ENCODE assay signal across 8 mouse cellular contexts in genomic region chr3:104781471-104781903, GRCm38 (mm10). TPM values are rescaled to one million over a fixed set of nuclear protein-coding genes. Genes with fewer than 3 reads are reported as not detected.
DNase-seq lines count a peak whose midpoint lies in the region; ATAC-seq and TF ChIP-seq lines count a peak whose summit lies in the region.

Gene Fam19a3, minus strand, starts transcription at chr3:104781840.

- 1% methylated on average over 26 of the region's 26 CpGs for WGBS in intestine, embryonic 15.5 days
- WGBS in lung, embryonic 16.5 days = under 1% methylated on average over 26 of the region's 26 CpGs
- WGBS in small intestine, adult 2 months = 2% methylated on average over 26 of the region's 26 CpGs

- peak within 1 kb of the TSS; percentile 55 for H3K4me3 ChIP-seq in intestine, embryonic 15.5 days (replicated peaks)
- peak within 1 kb of the TSS; percentile 62 for H3K4me3 ChIP-seq in lung, embryonic 16.5 days (ENCODE audit: low read length)
- H3K4me3 ChIP-seq in small intestine, adult 2 months (ENCODE audit: low read depth, low read length) = peak within 1 kb of the TSS; percentile 78

- ATAC-seq in CD4-positive, CD25-positive, alpha-beta regulatory T cell, adult 4 months = peak; percentile 40
- peak; percentile 24 for ATAC-seq in intestine, embryonic 15.5 days
- peak; percentile 18 for ATAC-seq in lung, embryonic 16.5 days (ENCODE audit: low read depth)

- peaks cover 30% of the 10 kb centered on the region for H3K4me1 ChIP-seq in intestine, embryonic 15.5 days (replicated peaks)
- peaks cover 20% of the 10 kb centered on the region for H3K4me1 ChIP-seq in lung, embryonic 16.5 days (replicated peaks; ENCODE audit: control insufficient read depth, insufficient read depth, low read length)
- H3K4me1 ChIP-seq in small intestine, adult 2 months (ENCODE audit: control insufficient read depth, insufficient read depth, insufficient read length, low read length) = peaks cover 37% of the 10 kb centered on the region

- H3K9ac ChIP-seq in intestine, embryonic 15.5 days = peak within 1 kb of the TSS; percentile 51
- peak within 1 kb of the TSS; percentile 56 for H3K9ac ChIP-seq in lung, embryonic 16.5 days (ENCODE audit: low read length)

- TF ChIP-seq POLR2A in small intestine, adult 2 months (IDR thresholded peaks at IDR 0.05; ENCODE audit: low read depth, low read length) = no peak

- no peaks in the 10 kb centered on the region for H3K36me3 ChIP-seq in intestine, embryonic 15.5 days
- no peaks in the 10 kb centered on the region for H3K36me3 ChIP-seq in lung, embryonic 16.5 days (ENCODE audit: control insufficient read depth, insufficient read depth, low read length)
- H3K36me3 ChIP-seq in small intestine, adult 2 months (ENCODE audit: control insufficient read depth, insufficient read depth, low read length) = 0 out of 2 replicates have a peak, but pooled peaks cover 1% of the 10 kb centered on the region

- TF ChIP-seq CTCF in small intestine, adult 2 months (IDR thresholded peaks at IDR 0.05; ENCODE audit: extremely low read depth, insufficient read length, insufficient replicate concordance, low read depth, low read length) = no peak

- no peaks in the 10 kb centered on the region for H3K9me3 ChIP-seq in intestine, embryonic 15.5 days
- no peaks in the 10 kb centered on the region for H3K9me3 ChIP-seq in lung, embryonic 16.5 days (ENCODE audit: control insufficient read depth, low read length)

- H3K27ac ChIP-seq in intestine, embryonic 15.5 days = no peak within 1 kb of the TSS
- H3K27ac ChIP-seq in lung, embryonic 16.5 days (ENCODE audit: low read length) = no peak within 1 kb of the TSS
- peak within 1 kb of the TSS; percentile 67 for H3K27ac ChIP-seq in small intestine, adult 2 months (ENCODE audit: insufficient read depth, low read depth, low read length)

- peak within 1 kb of the TSS; percentile 99 for H3K4me2 ChIP-seq in intestine, embryonic 15.5 days (replicated peaks)
- H3K4me2 ChIP-seq in lung, embryonic 16.5 days (ENCODE audit: low read depth, low read length) = peak within 1 kb of the TSS; percentile 99

- intact Hi-C loops in gastrocnemius, postnatal 14 days (cut with DNase I; ENCODE audit: low total_unique reads) = loop anchor here (10.0 kb wide), 1 partner anchor 183 kb away; the partner anchor contains the start of gene Wnt2b

- DNase-seq in T-cell, adult 2 months (ENCODE audit: low spot score) = peak; percentile 54
- peak; percentile 75 for DNase-seq in gastrocnemius, postnatal 14 days
- no peak for DNase-seq in ovary, postnatal 10 days (ENCODE audit: low spot score)
- no peak for DNase-seq in cerebellum, adult 11-12 months

- peaks cover 59% of the 10 kb centered on the region for H3K27me3 ChIP-seq in intestine, embryonic 15.5 days (replicated peaks)
- peaks cover 66% of the 10 kb centered on the region for H3K27me3 ChIP-seq in lung, embryonic 16.5 days (ENCODE audit: control insufficient read depth, insufficient read depth, low read depth, low read length)
- peaks cover 29% of the 10 kb centered on the region for H3K27me3 ChIP-seq in small intestine, adult 2 months (ENCODE audit: control insufficient read depth, insufficient read depth, low read length)

RNA-seq across cellular contexts. Expression of gene Fam19a3, which starts in this region (rescaled TPM):
- 1 to 10 TPM in 1 of 2 experiments, under 1 TPM in 1; 0.67 to 1.2 TPM for polyA plus RNA-seq in CD4-positive, CD25-positive, alpha-beta regulatory T cell, adult 4 months (2017; shearing (Covaris generic))
- 1 to 10 TPM; 3.2 to 4.0 TPM for total RNA-seq in gastrocnemius, postnatal 14 days (2021)
- polyA plus RNA-seq in intestine, embryonic 15.5 days (2015; fragmentation: Nextera tagmentation; extraction: Ambion mirVana) = 0.08 TPM in 1 of 2 replicates, not detected in the other
- 0.08 and 0.25 TPM in 2 replicates for polyA plus RNA-seq in lung, embryonic 16.5 days (2015; fragmentation: Nextera tagmentation; extraction: Ambion mirVana)
- 0.08 and 0.30 TPM in 2 replicates for polyA plus RNA-seq in small intestine, adult 2 months (2012; rRNA removed)

Comparison
In these comparisons a context has a peak if more than half of its experiments do, and no peak if none do; other contexts are left out.
1. Peak in ATAC-seq, H3K4me3 ChIP-seq, H3K9ac ChIP-seq and H3K4me2 ChIP-seq in intestine, embryonic 15.5 days; RNA of the gene not detected or under 1 TPM.
2. Peak in ATAC-seq, H3K4me3 ChIP-seq, H3K9ac ChIP-seq and H3K4me2 ChIP-seq in lung, embryonic 16.5 days; RNA of the gene not detected or under 1 TPM.
3. DNase-seq: peak in T-cell, adult 2 months (single experiment) and gastrocnemius, postnatal 14 days (single experiment); none in ovary, postnatal 10 days (single experiment) and cerebellum, adult 11-12 months (single experiment).
4. Peak in every context shown above with its lines, with median percentiles within 50 percentile points of each other: ATAC-seq and H3K4me3 ChIP-seq.